Comparison of ENCODE assay signal across 23 mouse cellular contexts in genomic region chr15:80916621-80917020, GRCm38 (mm10). TPM values are rescaled to one million over a fixed set of nuclear protein-coding genes. Genes with fewer than 3 reads are reported as not detected.
DNase-seq lines count a peak whose midpoint lies in the region; ATAC-seq lines count a peak whose summit lies in the region.
"Had no signal": no experiment of that assay in that cellular context is flagged by ENCODE, and none has a peak within 500 bp of the region (broad histone marks: within the 10 kb centered on the region; RNA-seq: fewer than 3 reads in every experiment).

No protein-coding gene starts in this region.

- WGBS in heart, embryonic 15.5 days = 93% methylated on average over 7 of the region's 7 CpGs
- 94% methylated on average over 7 of the region's 7 CpGs for WGBS in heart, embryonic 10.5 days

- no peaks in the 10 kb centered on the region for H3K27me3 ChIP-seq in heart, embryonic 15.5 days
- H3K27me3 ChIP-seq in heart, embryonic 10.5 days (ENCODE audit: insufficient read depth, poor library complexity, severe bottlenecking) = no peaks in the 10 kb centered on the region
- H3K27me3 ChIP-seq: heart, embryonic 12.5 days; limb, embryonic 13.5 days; liver, embryonic 12.5 days had no signal

- H3K4me1 ChIP-seq in heart, embryonic 15.5 days (replicated peaks) = peaks cover 15% of the 10 kb centered on the region
- no peaks in the 10 kb centered on the region for H3K4me1 ChIP-seq in heart, embryonic 10.5 days
- H3K4me1 ChIP-seq: limb, embryonic 13.5 days had no signal

- no peak overlapping the region for H3K9ac ChIP-seq in heart, embryonic 15.5 days
- H3K9ac ChIP-seq: heart, embryonic 12.5 days; limb, embryonic 13.5 days; liver, embryonic 12.5 days had no signal

- no peak for ATAC-seq in heart, embryonic 15.5 days (replicated peaks; ENCODE audit: insufficient number of reproducible peaks, insufficient read depth, low FRiP score, low read depth)
- ATAC-seq: forebrain, embryonic 14.5 days; hindbrain, embryonic 16.5 days; liver, embryonic 12.5 days had no signal

- DNase-seq in cerebellum, adult 11 months = peak; percentile 17
- no peak for DNase-seq in cerebellum, postnatal 4 days (ENCODE audit: low spot score in 2 of 2)
- DNase-seq in heart, embryonic 10.5 days (ENCODE audit: low spot score) = no peak
- peak; percentile 44 for DNase-seq in brain, adult 2 months (ENCODE audit: low read depth, low spot score)
- DNase-seq in cerebellum, postnatal 25 days = peak; percentile 48 to 49
- no peak for DNase-seq in T-cell, adult 2 months (ENCODE audit: low spot score)
- no peak for DNase-seq in left cerebral cortex, adult 8-10 months (ENCODE audit: low spot score in 2 of 2)
- DNase-seq: adrenal gland, postnatal 10 days; gastrocnemius, postnatal 14 days; heart, postnatal 14 days; kidney, postnatal 25 days; lung, postnatal 10 days; midbrain, embryonic 14.5 days; thymus, postnatal 4 days had no signal

- no peaks in the 10 kb centered on the region for H3K9me3 ChIP-seq in heart, embryonic 15.5 days (replicated peaks)
- H3K9me3 ChIP-seq in heart, embryonic 10.5 days = no peaks in the 10 kb centered on the region
- H3K9me3 ChIP-seq: G1E; heart, embryonic 12.5 days; limb, embryonic 13.5 days; liver, embryonic 12.5 days had no signal

- peaks cover 62% of the 10 kb centered on the region for H3K36me3 ChIP-seq in heart, embryonic 15.5 days
- peaks cover 89% of the 10 kb centered on the region for H3K36me3 ChIP-seq in heart, embryonic 10.5 days

- H3K4me2 ChIP-seq in heart, embryonic 15.5 days = no peak overlapping the region
- H3K4me2 ChIP-seq: heart, embryonic 12.5 days; limb, embryonic 13.5 days; liver, embryonic 12.5 days had no signal

- H3K27ac ChIP-seq in heart, embryonic 15.5 days = 0 out of 2 replicates have a peak overlapping the region, but pooled peaks have one; percentile 53
- H3K27ac ChIP-seq in heart, embryonic 10.5 days = no peak overlapping the region
- H3K27ac ChIP-seq: left cerebral cortex, adult 2 months; limb, embryonic 13.5 days; liver, embryonic 12.5 days had no signal

- no peak overlapping the region for H3K4me3 ChIP-seq in heart, embryonic 15.5 days
- no peak overlapping the region for H3K4me3 ChIP-seq in heart, embryonic 10.5 days
- H3K4me3 ChIP-seq: heart, embryonic 12.5 days; layer of hippocampus, adult 2 months; left cerebral cortex, adult 2 months; limb, embryonic 13.5 days; liver, embryonic 12.5 days had no signal

RNA-seq across cellular contexts. Expression of gene Adsl, which starts 31.7 kb away (rescaled TPM):
- polyA plus RNA-seq in heart, embryonic 15.5 days (2015; fragmentation: Nextera tagmentation; extraction: Ambion mirVana) = 137 and 152 TPM in 2 replicates
- polyA plus RNA-seq in heart, embryonic 10.5 days (2016; fragmentation: Nextera tagmentation; extraction: Ambion mirVana) = 220 and 222 TPM in 2 replicates
- total RNA-seq in left cerebral cortex, adult 8-10 months (2022) = 10 to 100 TPM; 27.5 to 42.6 (median 32.7) TPM

Comparison
In these comparisons a context has a peak if more than half of its experiments do, and no peak if none do; other contexts are left out.
1. DNase-seq: peak in cerebellum, adult 11 months (single experiment), brain, adult 2 months (single experiment) and cerebellum, postnatal 25 days (2 of 2); none in cerebellum, postnatal 4 days (0 of 2), heart, embryonic 10.5 days (single experiment), T-cell, adult 2 months (single experiment) and left cerebral cortex, adult 8-10 months (0 of 2).